Mouse (Mus musculus) brain, embryonic 14.5 days (tissue): ENCODE measurements around the gene Fgb. TPM values are rescaled to one million over a fixed set of nuclear protein-coding genes. Genes with fewer than 3 reads are reported as not detected.

Experiments
- DNase-seq: peaks from one replicate; pipeline ENCODE4 v3.0.0-alpha.2; 2011; ENCODE audit warnings: low read depth
- CTCF ChIP-seq: fragments of 200-500 bp; IDR thresholded peaks from 2 replicates; pipeline ENCODE4 v1.5.1; 2012; ENCODE audit warnings: inconsistent platforms, mild to moderate bottlenecking, moderate library complexity, borderline replicate concordance; ENCODE audit not compliant: insufficient read depth, insufficient read length; ENCODE audit errors: extremely low read depth
- POLR2A ChIP-seq: fragments of 200-500 bp; IDR thresholded peaks from 2 replicates; pipeline ENCODE4 v1.6.1; 2012; ENCODE audit warnings: mild to moderate bottlenecking, inconsistent platforms, borderline replicate concordance; ENCODE audit not compliant: poor library complexity, insufficient read depth, insufficient read length, severe bottlenecking; ENCODE audit errors: extremely low read depth
- polyA plus RNA-seq: library from polyadenylated mRNA; depleted of rRNA; stranded (reverse); fragments of >200 nt; gene quantifications from 2 replicates; pipeline ENCODE4 v1.2.3, GENCODE M21; 2012

Fgb gene
- polyA plus RNA-seq, 1 experiment: 0.08 TPM

DNA sequence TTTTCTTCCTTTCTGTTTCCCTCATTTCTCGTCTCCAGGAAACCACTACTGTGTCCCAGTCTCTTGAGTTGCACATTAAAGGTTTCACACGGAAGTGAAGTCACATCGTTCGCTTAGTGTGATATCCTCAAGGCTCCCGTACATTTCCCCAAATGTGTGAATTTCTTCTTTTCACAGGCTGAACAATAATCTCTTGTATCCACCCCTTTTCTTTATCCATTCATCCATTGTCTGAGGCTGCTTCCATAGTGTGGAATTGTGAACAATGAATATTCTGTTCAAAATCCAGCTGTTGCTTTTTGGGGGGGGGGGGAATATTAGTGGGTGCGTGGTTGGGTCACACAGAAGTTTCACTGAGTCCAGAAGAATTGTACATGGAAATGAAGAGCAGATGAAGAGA is 24.6 kb downstream of the Fgb start:
- DNase-seq: no peak
- TF ChIP-seq CTCF: no peak
- TF ChIP-seq POLR2A: no peak

DNA sequence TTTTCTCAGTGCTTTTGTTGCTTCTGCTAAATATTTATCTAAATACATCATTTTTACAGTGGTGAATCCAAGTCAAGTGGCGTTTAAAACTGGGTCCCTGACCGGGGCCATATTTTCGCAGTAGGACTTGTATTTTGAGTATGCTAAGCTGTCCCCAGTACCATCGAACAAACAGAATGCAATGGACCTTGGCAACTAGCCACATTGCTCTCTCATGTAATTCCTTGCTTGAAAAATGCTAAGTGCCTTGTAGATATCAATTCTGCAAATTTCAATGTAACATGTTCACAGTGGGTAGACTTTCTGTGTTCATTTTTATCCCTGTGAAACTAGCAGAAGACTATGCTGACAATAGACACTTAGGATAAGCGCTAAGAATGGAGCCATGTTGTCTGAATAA is 28.5 kb downstream of the Fgb start:
- no peak for DNase-seq
- no peak for TF ChIP-seq CTCF
- no peak for TF ChIP-seq POLR2A

DNA sequence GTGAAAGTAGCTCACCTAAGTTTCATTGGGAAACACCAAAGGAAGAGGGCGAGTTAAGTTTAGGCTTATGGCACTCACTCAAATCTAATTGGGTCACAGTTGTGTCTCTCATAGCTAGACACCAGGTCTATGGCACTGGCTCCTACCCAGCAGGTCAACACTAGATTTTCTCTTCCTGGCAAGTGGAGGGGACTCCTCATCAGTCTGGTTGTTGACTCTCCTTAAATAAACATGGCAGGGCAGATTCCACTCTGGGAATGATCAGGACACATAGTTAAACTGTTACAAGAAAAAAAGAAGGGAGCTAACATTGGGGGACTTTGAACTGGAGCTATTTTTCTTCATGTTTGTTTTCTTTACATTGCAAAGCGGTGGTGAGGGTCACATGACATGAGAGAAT is 29.3 kb downstream of the Fgb start:
- no peak for DNase-seq
- no peak for TF ChIP-seq POLR2A
- TF ChIP-seq CTCF: no peak

DNA sequence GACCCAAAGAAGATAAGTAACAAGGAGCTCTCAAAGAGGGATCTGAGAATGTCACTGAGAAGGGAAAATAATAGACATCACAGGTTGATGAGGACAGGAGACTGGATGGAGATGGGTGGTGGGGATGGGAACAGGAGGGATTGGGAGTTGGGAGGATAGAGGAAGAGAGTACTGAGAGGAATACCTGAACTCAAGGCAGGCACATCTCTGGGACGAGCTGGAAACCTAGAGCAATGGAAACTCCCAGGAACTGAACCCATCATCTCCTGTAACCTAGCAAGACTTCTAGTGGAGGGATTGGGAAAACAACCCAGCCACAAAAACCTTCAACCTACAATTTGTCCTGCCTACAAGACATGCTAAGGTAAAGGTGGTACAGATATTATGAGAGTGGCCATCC is 33.4 kb downstream of the Fgb start:
- no peak for TF ChIP-seq CTCF
- TF ChIP-seq POLR2A: no peak

DNA sequence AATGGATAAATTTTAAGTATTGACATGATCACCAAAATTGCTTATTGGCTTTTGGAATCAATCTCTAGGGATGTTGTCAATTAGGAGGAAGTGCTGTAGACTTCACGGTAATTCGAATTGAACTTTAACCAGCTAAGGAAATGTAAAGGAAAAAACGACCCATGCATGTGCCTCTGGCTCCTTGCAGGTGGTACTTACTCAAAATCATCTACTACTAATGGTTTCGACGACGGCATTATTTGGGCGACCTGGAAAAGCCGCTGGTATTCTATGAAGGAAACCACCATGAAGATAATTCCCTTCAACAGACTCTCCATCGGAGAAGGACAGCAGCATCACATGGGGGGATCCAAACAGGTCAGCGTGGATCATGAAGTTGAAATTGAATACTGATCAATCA is 35.7 kb downstream of the Fgb start:
- TF ChIP-seq POLR2A: no peak
- no peak for TF ChIP-seq CTCF

More for the DNA sequence above, 33.4 kb downstream of the Fgb start:
- DNase-seq: no peak

DNA sequence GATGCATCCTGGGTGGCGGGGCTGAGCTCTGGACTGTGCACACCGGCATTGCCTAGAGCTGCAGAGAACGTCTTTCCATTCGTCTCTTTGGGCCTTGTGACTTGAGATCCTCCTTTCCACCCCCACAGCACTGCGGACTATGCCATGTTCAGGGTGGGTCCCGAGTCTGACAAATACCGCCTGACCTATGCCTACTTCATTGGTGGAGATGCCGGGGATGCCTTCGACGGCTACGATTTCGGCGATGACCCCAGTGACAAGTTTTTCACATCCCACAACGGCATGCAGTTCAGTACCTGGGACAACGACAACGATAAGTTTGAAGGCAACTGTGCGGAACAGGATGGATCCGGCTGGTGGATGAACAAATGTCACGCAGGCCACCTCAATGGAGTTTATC is 37.0 kb downstream of the Fgb start:
- TF ChIP-seq POLR2A (no peak), CTCF (no peak)
- no peak for DNase-seq

More for the DNA sequence above, 35.7 kb downstream of the Fgb start:
- no peak for DNase-seq

DNA sequence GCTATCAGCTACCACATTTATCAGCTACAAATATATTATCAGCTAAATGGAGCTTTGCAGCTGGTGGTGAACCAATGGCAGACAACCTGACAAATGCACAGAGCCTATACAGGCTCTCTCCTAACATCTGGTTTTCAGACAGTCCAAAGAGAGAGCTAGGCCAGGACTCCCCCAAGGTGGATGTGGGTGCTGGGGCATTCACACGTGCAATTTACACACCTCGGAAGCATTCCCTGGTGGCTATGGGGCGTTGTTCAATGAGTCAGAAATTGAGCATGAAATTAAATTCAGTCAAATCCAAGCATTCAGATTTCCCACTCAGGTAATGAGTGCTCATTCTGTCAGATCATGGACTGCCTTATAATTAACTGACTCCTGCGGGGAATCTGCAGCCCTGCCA is 38.1 kb downstream of the Fgb start:
- peak; percentile 25 for DNase-seq
- TF ChIP-seq CTCF (no peak), POLR2A (no peak)

DNA sequence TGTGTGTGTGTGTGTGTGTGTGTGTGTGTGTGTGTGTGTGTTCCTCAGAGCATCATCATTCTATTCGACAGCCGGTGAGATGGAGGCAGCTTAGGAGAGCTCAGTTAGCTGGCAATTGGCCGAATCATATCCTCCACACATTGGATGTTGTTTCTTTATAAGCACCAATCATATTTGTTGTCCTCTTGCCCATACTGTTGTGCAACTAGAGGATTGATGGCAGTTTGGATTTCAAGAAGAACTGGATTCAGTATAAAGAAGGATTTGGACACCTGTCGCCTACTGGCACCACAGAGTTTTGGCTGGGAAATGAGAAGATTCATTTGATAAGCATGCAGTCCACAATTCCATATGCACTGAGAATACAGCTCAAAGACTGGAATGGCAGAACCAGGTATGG is 38.5 kb downstream of the Fgb start:
- DNase-seq: no peak
- TF ChIP-seq CTCF: no peak
- no peak for TF ChIP-seq POLR2A

DNA sequence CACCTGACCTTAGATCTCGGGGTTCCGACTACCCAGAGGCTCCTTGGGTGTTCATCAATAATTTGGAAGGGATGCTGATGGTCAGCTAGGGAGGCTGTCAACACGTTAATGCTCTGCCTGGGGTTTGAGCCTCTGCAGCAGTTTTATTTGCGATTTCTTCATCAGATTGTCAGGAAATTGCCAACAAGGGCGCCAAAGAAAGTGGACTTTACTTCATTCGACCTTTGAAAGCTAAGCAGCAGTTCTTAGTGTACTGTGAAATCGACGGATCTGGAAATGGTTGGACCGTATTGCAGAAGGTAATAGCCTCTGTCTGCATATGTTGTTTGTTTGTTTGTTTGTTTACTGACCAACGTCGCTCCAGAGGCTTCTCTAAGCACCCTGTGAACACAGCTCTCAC is 39.4 kb downstream of the Fgb start:
- no peak for TF ChIP-seq POLR2A
- TF ChIP-seq CTCF: no peak
- no peak for DNase-seq

DNA sequence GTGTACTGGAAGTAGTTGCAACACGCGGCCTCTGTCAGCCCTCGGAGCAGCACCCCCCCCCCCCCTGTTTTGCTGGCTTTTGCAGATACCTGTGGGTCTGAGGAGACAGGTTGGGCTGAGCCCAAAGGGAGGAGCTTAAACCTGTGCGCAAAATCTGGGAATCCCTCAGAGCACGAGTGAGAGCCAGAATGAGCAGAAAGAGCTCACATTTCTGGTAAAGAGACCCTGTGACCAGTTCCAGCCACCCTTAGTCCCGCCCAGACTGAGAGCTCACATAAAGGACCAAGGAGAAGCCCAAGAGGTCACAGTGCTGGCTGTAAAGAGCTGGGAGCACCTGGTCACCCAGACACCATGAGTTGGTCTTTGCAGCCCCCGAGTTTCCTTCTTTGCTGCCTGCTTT is 42.1 kb downstream of the Fgb start, which contains the start of gene Fgg:
Gene Fgg (plus strand): TSS at position 168 of the 400 bp plus-strand sequence.
- TF ChIP-seq POLR2A (no peak), CTCF (no peak)
- DNase-seq: no peak

DNA sequence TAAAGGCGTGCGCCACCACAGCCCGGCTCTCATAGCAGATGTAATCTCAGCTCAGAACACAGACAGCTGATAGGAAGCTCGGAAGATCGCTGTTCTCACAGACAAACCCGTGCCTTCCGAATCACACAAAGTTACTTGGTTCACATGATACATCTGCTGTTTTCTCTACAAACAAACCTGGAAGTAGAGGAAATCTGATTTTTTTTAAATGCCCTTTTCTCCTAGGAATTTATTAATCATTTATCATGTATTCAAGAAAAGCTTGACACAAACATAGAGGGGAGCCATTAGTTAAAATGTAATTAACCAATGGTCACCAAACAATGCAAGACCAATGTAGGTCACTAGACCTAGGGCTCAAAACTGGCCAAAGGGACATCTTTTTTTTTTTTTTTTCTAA is 44.9 kb downstream of the Fgb start:
- TF ChIP-seq POLR2A: no peak
- no peak for TF ChIP-seq CTCF
- DNase-seq: no peak

DNA sequence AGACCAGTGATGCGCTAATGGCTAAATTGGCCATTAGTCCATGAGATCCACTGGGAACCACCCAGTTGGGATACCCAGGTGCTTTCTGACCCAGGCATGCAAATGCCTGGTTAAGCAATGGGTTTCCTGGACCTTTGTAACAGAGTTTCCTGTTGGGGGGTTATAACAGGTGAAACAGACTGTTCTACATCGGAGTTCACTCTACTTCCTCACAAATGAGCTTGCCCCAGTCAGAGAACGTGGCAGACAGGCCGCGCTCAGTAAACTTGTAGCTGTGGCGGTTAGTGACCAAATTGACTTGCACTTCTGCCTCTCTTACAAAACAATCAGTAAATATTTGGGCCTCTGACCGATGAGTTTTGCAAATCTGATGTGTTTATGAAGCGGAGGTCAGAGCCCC is 46.6 kb downstream of the Fgb start:
- TF ChIP-seq POLR2A (no peak), CTCF (no peak)
- no peak for DNase-seq

DNA sequence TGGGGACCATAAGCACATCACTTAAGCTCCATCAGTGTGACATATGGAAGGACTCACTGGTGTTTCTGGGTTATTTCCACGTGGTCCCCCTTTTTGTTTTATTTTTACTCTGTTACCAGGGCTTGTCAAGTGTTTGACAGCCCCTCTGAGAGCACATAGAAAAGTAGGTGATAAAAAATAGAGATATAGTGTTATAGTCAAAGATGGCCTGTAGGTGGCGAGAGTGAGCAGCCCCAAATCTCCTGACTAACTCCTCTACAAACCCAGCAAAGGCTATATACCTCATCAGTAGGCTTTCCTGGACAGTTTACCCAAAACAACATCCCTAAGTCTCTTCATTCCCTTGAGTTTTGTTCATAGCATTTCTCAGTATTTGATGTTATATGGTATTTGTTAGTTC is 47.5 kb downstream of the Fgb start:
- DNase-seq: peak; percentile 62
- peak; percentile 73; the same call in 1 of the 2 replicates for TF ChIP-seq CTCF
- no peak for TF ChIP-seq POLR2A

DNA sequence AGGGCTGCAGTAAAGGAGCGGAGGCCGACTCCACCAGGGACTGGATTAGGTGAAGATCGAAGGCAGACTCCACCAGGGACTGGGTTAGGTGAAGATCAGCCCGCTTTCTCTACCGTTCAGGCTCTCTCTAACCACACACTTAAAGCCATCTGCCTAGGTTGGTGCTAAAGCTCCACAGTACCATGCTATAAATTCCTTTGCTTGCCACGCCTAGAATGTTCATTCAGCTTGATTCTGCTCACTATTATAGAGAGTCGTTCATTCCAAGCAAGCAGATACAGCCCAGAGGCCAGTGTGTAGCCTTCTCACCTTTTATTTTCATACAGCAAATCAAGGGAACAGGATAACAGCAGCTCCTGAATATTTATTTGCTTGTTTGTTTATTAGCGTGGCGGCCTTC is 49.7 kb downstream of the Fgb start:
- TF ChIP-seq POLR2A (no peak), CTCF (no peak)
- DNase-seq: no peak
